14 mouse cellular contexts compared by ENCODE assay signal in the genomic region with DNA sequence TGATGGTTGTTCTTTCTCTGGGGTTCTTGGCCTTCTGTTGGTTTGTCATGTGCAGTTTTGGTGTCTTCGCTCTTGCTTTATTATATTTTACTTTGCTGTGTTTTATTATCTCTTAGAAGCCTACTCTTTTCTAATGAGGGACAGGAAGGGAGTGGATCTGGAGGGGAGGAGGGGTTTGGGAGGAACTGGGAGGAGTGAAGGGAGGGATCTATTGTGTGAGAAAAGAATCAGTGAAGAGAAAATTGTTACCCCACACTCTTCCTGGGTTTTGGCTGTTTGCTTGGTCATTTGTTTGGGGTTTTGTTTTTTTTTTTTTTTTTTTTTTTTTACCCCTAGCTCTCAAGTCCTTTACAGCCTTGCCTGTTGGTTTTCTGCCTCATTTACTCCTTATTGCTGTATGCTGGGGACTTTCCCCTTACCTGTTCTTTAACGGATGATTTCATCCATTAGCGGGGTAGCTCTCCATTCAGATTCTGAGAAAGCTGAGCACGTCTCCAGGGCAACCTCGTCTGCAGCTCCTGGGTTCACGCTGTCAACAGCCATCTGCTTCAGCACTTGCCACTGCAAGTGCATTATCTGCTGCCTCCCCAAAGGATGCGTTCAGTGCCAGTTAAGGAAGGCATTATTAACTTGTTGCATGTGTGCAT. TPM values are rescaled to one million over a fixed set of nuclear protein-coding genes. Genes with fewer than 3 reads are reported as not detected.
DNase-seq lines count a peak whose midpoint lies in the region; ATAC-seq and TF ChIP-seq lines count a peak whose summit lies in the region.
"Had no signal": no experiment of that assay in that cellular context is flagged by ENCODE, and none has a peak within 500 bp of the region (broad histone marks: within the 10 kb centered on the region; RNA-seq: fewer than 3 reads in every experiment).

No protein-coding gene starts in this region.

- TF ChIP-seq CTCF in left cerebral cortex, adult 2 months (IDR thresholded peaks at IDR 0.05) = no peak

- WGBS in hindbrain, embryonic 10.5 days = 20% methylated on average over 7 of the region's 7 CpGs
- 13% methylated on average over 7 of the region's 7 CpGs for WGBS in midbrain, embryonic 15.5 days

- no peak overlapping the region for H3K9ac ChIP-seq in ES-E14 (ENCODE audit: insufficient read depth, low read depth, low read length, poor library complexity, severe bottlenecking)
- H3K9ac ChIP-seq in midbrain, embryonic 15.5 days = no peak overlapping the region

- peak; percentile 81 for ATAC-seq in midbrain, embryonic 15.5 days (replicated peaks)

- no peaks in the 10 kb centered on the region for H3K9me3 ChIP-seq in ES-E14 (ENCODE audit: control insufficient read depth, insufficient read depth, low read depth, low read length)
- H3K9me3 ChIP-seq in hindbrain, embryonic 10.5 days = no peaks in the 10 kb centered on the region
- no peaks in the 10 kb centered on the region for H3K9me3 ChIP-seq in midbrain, embryonic 15.5 days
- H3K9me3 ChIP-seq: limb, embryonic 10.5 days had no signal

- H3K4me1 ChIP-seq in ES-E14 (ENCODE audit: control insufficient read depth in 2 of 2, insufficient read depth in 2 of 2, low read length in 2 of 2, poor library complexity in 1 of 2) = no peaks in the 10 kb centered on the region
- peaks cover 23% of the 10 kb centered on the region for H3K4me1 ChIP-seq in hindbrain, embryonic 10.5 days (replicated peaks)
- H3K4me1 ChIP-seq in midbrain, embryonic 15.5 days = peaks cover 7% of the 10 kb centered on the region
- H3K4me1 ChIP-seq: limb, embryonic 10.5 days had no signal

- no peak overlapping the region for H3K4me2 ChIP-seq in midbrain, embryonic 15.5 days

- H3K27me3 ChIP-seq in hindbrain, embryonic 10.5 days (ENCODE audit: insufficient read depth, poor library complexity, severe bottlenecking) = no peaks in the 10 kb centered on the region
- no peaks in the 10 kb centered on the region for H3K27me3 ChIP-seq in midbrain, embryonic 15.5 days (replicated peaks)

- H3K36me3 ChIP-seq in ES-E14 (ENCODE audit: control insufficient read depth, insufficient read depth, low read length, poor library complexity, severe bottlenecking) = no peaks in the 10 kb centered on the region
- H3K36me3 ChIP-seq in hindbrain, embryonic 10.5 days = no peaks in the 10 kb centered on the region
- H3K36me3 ChIP-seq in midbrain, embryonic 15.5 days (replicated peaks) = no peaks in the 10 kb centered on the region
- H3K36me3 ChIP-seq: limb, embryonic 10.5 days had no signal

- in situ Hi-C loops in ES-E14 (cut with MboI; ENCODE audit: low sequenced_read_pairs in 2 of 2, unreplicated experiment in 2 of 2) = no loop called here

- no peak for DNase-seq in ES-E14 (ENCODE audit: low read depth, low spot score)
- peak; percentile 49 for DNase-seq in embryo, embryonic 11 days
- peak; percentile 43 for DNase-seq in hindbrain, embryonic 10.5 days (ENCODE audit: low spot score)
- no peak for DNase-seq in left cerebral cortex, adult 2 months (ENCODE audit: extremely low spot score in 1 of 2, low spot score in 2 of 2)
- no peak for DNase-seq in urinary bladder, postnatal 14 days (ENCODE audit: low spot score)
- no peak for DNase-seq in frontal cortex, postnatal 14 days (ENCODE audit: low spot score in 2 of 2)
- no peak for DNase-seq in layer of hippocampus, postnatal 36 days
- DNase-seq: kidney, postnatal 25 days; lung, adult 2 months; right cerebral cortex, postnatal 4 days had no signal

- no peak overlapping the region for H3K4me3 ChIP-seq in ES-E14 (ENCODE audit: insufficient read depth in 1 of 2, low read depth in 1 of 2, low read length in 2 of 2, poor library complexity in 1 of 2, severe bottlenecking in 1 of 2)
- no peak overlapping the region for H3K4me3 ChIP-seq in hindbrain, embryonic 10.5 days
- H3K4me3 ChIP-seq in midbrain, embryonic 15.5 days = no peak overlapping the region
- no peak overlapping the region for H3K4me3 ChIP-seq in left cerebral cortex, adult 2 months
- H3K4me3 ChIP-seq: limb, embryonic 10.5 days; myocyte had no signal

- intact Hi-C loops in left cerebral cortex, adult 2 months (cut with DNase I) = no loop called here

- H3K27ac ChIP-seq in ES-E14 (ENCODE audit: insufficient read depth, low read depth, low read length, poor library complexity, severe bottlenecking) = no peak overlapping the region
- H3K27ac ChIP-seq in hindbrain, embryonic 10.5 days = no peak overlapping the region
- no peak overlapping the region for H3K27ac ChIP-seq in midbrain, embryonic 15.5 days
- H3K27ac ChIP-seq in left cerebral cortex, adult 2 months = no peak overlapping the region
- H3K27ac ChIP-seq: limb, embryonic 10.5 days; stomach, postnatal 0 days had no signal

TF ChIP-seq in ES-E14, 5 proteins besides CTCF, POLR2A, EP300 and RAD21:
- TF ChIP-seq MAFK (IDR thresholded peaks at IDR 0.05; ENCODE audit: insufficient read depth, low read depth, low read length) = no peak
- TF ChIP-seq ZC3H11A (IDR thresholded peaks at IDR 0.05; ENCODE audit: borderline replicate concordance, low read depth, low read length) = no peak
- no peak for TF ChIP-seq CHD2 (IDR thresholded peaks at IDR 0.05; ENCODE audit: low read depth, low read length)
- 0 out of 2 replicates have a peak, but pooled peaks have one; percentile 11 for TF ChIP-seq ZNF384 (IDR thresholded peaks at IDR 0.05; ENCODE audit: low read depth, low read length)
TF ChIP-seq in ES-E14: peak in this region for 1.

RNA-seq across cellular contexts. Expression of gene Dnajc21, which starts 49.1 kb away (rescaled TPM):
- total RNA-seq in ES-E14 (2012; rRNA removed) = 46.8 and 48.2 TPM in 2 replicates
- 10.6 and 13.9 TPM in 2 replicates for polyA plus RNA-seq in hindbrain, embryonic 10.5 days (2016; fragmentation: Nextera tagmentation; extraction: Ambion mirVana)
- polyA plus RNA-seq in midbrain, embryonic 15.5 days (2015; fragmentation: Nextera tagmentation; extraction: Ambion mirVana) = 10.8 and 11.2 TPM in 2 replicates
- 10 to 100 TPM; 31.3 to 36.5 TPM for total RNA-seq in left cerebral cortex, adult 2 months (2021)
- 10 to 100 TPM; 25.7 to 26.4 TPM for total RNA-seq in layer of hippocampus, postnatal 36 days (2021)

Comparison
In these comparisons a context has a peak if more than half of its experiments do, and no peak if none do; other contexts are left out.
1. DNase-seq: peak in embryo, embryonic 11 days (single experiment) and hindbrain, embryonic 10.5 days (single experiment); none in ES-E14 (single experiment), left cerebral cortex, adult 2 months (0 of 2), urinary bladder, postnatal 14 days (single experiment), frontal cortex, postnatal 14 days (0 of 2) and layer of hippocampus, postnatal 36 days (0 of 2).